Mouse (Mus musculus) hindbrain, embryonic 12.5 days (tissue): ENCODE data around the gene Sowaha. TPM values are rescaled to one million over a fixed set of nuclear protein-coding genes. Genes with fewer than 3 reads are reported as not detected.
A peak's percentile ranks its signal among the peaks of the same experiment; 100 is the strongest.

Experiments used
- ATAC-seq: fragments of 200-750 bp; cut with Nextera tagmentation; 2 replicates; pipeline ENCODE4 v1.8.0; 2017; ENCODE audit warnings: moderate TSS enrichment; ENCODE audit not compliant: low FRiP score
- H3K27ac ChIP-seq: fragments of 300-500 bp; sonication (generic); 2 replicates; pipeline ENCODE4 v1.5.1; 2016; ENCODE audit warnings: mild to moderate bottlenecking
- H3K27me3 ChIP-seq: fragments of 300-500 bp; sonication (generic); 2 replicates; pipeline ENCODE4 v1.6.1; 2016; ENCODE audit warnings: mild to moderate bottlenecking
- H3K36me3 ChIP-seq: fragments of 300-500 bp; sonication (generic); 2 replicates; pipeline ENCODE4 v1.6.1; 2016; ENCODE audit warnings: mild to moderate bottlenecking
- H3K4me1 ChIP-seq: fragments of 300-500 bp; sonication (generic); 2 replicates; pipeline ENCODE4 v1.6.1; 2016
- H3K4me2 ChIP-seq: fragments of 300-500 bp; sonication (generic); replicated peaks from 2 replicates; pipeline ENCODE4 v1.6.1; 2016; ENCODE audit warnings: mild to moderate bottlenecking
- H3K4me3 ChIP-seq: fragments of 300-500 bp; sonication (generic); 2 replicates; pipeline ENCODE4 v1.5.1; 2016; ENCODE audit warnings: mild to moderate bottlenecking
- H3K9ac ChIP-seq: fragments of 300-500 bp; sonication (generic); 2 replicates; pipeline ENCODE4 v1.6.1; 2016; ENCODE audit warnings: mild to moderate bottlenecking, moderate library complexity
- H3K9me3 ChIP-seq: fragments of 300-500 bp; sonication (generic); replicated peaks from 2 replicates; pipeline ENCODE4 v1.6.1; 2016; ENCODE audit warnings: mild to moderate bottlenecking
- WGBS: fragments of 180-500 bp; shearing (Covaris S2); methylation state at CpG from one replicate; pipeline ENCODE4 v1.1.7; 2016; 5-methylcytosine and 5-hydroxymethylcytosine counted together
- polyA plus RNA-seq: library from polyadenylated mRNA; unstranded; fragments of >200 nt; fragmentation: Nextera tagmentation; extraction: Ambion mirVana; gene quantifications from 2 replicates; pipeline ENCODE4 v1.2.1, GENCODE M21; 2016

Sowaha gene
- polyA plus RNA-seq, 1 experiment from 2014 or later = 0.84 TPM

DNA sequence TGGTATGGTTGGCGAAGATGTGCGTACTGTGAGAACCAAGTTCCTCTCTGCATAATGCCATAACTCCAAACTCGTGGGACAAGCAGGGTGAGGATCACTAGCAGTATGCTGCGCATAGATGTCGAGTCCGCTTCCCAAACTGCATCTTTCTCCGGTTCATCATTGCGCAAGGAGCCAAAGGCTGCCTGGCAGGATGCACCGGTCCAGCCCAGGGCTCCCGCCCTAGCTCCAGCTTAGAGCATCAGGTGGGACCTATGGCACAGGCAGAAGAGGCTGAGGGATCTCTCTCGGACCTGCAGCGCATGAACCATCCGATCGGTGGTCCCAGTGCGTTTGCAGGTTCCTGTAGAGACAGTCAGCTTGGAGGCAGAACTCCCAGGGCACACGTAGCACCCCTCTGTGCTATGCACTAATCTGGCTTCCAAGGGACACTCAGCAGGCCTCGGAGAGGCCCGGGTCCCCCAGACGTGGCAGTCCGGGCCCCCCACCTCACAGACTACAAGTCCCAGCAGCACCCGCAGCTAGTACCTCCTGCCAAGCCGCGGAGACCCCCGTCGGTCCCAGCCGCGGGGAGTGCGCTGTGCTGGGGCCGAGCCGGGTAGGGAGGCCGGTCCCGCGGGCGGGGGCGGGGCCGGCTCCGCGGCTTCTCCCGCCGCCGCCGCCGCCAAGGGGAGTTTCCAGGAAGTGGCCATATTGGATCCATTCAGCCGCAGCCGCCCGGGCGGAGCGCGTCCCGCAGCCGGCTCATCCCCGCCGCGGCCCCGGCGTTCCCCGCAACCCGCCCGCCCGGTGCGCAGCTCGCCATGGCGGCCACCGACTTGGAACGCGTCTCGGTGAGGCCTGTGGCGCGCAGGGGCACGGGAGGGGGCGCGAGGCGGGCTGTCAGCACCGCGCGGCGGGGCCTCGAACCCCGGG is 39.4 kb upstream of the Sowaha start, which contains the start of gene Sept8:
Gene Sept8, plus strand, starts transcription at position 51 of the 915 bp plus-strand sequence.
- H3K4me2 ChIP-seq = peak within 1 kb of the TSS; percentile 84
- peak; percentile 85 for ATAC-seq
- no peaks in the 10 kb centered on the region for H3K36me3 ChIP-seq
- H3K27me3 ChIP-seq = peaks cover 28% of the 10 kb centered on the region
- no peaks in the 10 kb centered on the region for H3K9me3 ChIP-seq
- peaks cover 39% of the 10 kb centered on the region for H3K4me1 ChIP-seq
- 5% methylated on average over 59 of the region's 79 CpGs for WGBS
- peak within 1 kb of the TSS; percentile 88 for H3K9ac ChIP-seq
- peak within 1 kb of the TSS; percentile 88 for H3K4me3 ChIP-seq
- peak within 1 kb of the TSS; percentile 55 for H3K27ac ChIP-seq

DNA sequence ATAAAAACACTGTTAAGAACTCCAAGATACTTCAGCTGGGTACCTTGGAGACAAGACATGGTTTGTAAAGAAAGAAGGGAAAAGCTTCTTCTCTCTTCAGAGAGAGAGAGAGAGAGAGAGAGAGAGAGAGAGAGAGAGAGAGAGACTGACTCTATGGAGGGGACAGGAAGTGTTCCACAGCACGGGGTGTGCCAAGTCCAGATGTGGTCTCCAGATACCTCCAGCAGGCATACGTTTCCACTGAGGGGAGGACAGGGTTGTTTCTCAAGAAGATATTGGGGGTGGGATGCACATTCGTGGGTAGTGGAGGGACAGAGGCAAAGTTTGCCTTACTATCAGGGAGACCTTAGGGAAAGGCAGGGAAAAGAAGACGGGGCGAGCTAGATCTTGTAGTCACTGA is 38.7 kb upstream of the Sowaha start:
- peak overlapping the region; percentile 84; the same call in 1 of the 2 replicates for H3K4me2 ChIP-seq
- no peak overlapping the region for H3K9ac ChIP-seq
- peaks cover 28% of the 10 kb centered on the region for H3K27me3 ChIP-seq
- H3K27ac ChIP-seq = no peak overlapping the region
- ATAC-seq = no peak
- H3K36me3 ChIP-seq = no peaks in the 10 kb centered on the region
- H3K4me1 ChIP-seq = peaks cover 36% of the 10 kb centered on the region
- H3K9me3 ChIP-seq = no peaks in the 10 kb centered on the region
- 50% methylated on average over 5 of the region's 5 CpGs for WGBS
- H3K4me3 ChIP-seq = no peak overlapping the region

DNA sequence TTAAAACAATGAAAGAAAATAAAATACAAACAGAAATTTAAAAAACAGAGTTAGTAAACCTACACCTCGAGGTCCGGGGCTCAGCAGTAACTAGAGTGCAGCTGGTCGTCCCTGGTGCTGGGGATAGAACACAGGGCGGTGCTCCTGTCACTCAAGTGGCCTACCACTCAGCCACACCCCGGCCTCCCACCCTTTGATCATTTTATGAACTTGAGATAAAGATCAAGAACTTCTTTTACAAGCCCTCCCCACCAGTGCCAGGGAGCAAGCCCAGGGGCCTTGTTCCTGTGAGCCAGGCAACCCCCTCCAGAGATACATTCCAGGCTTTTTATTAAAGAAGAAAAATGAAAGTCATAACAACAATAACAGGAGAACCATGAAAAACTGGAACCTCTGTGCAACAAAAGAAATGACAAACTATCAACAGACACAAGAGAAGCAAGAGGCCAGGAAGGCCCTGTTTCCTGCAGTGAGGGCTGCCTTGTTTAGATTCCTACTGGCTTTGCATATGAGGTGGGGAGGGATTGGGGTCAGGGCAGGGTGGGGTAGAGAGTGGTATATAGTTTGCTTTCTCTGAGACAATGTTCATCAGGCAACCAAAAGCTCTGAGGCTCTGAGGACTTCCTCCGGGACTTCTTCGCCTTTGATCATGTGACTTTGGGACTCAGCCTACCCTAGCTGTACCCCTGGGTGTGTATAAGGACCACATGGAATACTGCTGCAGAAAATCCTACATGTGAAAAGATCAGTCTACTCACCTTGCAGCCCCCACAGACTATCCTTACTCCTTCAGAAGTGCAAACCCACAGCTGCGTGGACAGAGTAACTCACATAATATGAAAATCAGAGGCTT is 36.9 kb upstream of the Sowaha start:
- no peaks in the 10 kb centered on the region for H3K36me3 ChIP-seq
- no peak overlapping the region for H3K27ac ChIP-seq
- H3K9ac ChIP-seq = no peak overlapping the region
- H3K4me1 ChIP-seq = peaks cover 28% of the 10 kb centered on the region
- no peaks in the 10 kb centered on the region for H3K9me3 ChIP-seq
- H3K4me3 ChIP-seq = no peak overlapping the region
- 39% methylated on average over 8 of the region's 8 CpGs for WGBS
- ATAC-seq = no peak
- H3K27me3 ChIP-seq = peaks cover 35% of the 10 kb centered on the region
- no peak overlapping the region for H3K4me2 ChIP-seq

DNA sequence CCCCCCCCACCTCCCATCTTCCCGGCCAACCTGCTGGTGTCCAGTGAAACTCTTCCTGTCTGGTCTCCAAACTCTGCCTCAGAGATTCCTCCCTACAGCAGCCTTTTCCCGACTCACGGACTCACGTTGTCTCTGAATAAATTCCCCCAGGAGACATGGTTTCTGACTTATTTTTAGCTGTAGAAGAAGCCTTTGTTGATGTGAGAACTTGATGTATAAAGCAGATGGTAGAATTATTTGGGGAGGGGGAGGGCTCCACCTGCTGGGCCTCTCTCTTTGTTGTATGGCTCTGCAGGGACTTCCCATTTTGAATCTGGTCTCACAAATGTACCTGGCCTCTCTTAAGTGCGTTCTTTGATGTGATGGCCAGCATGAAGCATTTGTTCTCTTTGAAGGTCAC is 30.3 kb upstream of the Sowaha start:
- no peak for ATAC-seq
- Histone ChIP-seq H3K9ac (no peak overlapping the region), H3K27ac (no peak overlapping the region), H3K4me3 (no peak overlapping the region), H3K27me3 (peaks cover 34% of the 10 kb centered on the region), H3K36me3 (no peaks in the 10 kb centered on the region), H3K4me1 (0 out of 2 replicates have a peak, but pooled peaks cover 4% of the 10 kb centered on the region), H3K9me3 (no peaks in the 10 kb centered on the region), H3K4me2 (no peak overlapping the region)
- WGBS = 51% methylated on average over 5 of the region's 5 CpGs

DNA sequence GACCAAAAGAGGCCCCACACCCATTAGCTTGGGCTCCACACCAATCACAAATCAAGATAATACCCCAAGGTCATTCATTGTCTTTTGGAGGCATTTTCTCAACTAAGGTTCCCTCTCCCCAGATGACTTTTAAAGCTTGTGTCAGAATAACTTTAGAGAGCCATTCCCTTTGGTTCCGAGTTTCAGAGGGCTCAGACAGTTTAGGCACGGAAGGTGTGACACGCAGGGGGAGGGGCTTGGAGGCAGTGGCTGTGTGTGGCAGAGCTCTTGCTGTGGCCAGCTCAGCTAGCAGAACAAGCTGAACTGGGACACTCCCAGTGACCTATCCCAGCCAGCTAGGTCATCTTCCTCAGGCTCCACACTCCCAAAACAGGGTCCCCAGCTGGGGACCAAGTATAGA is 28.5 kb upstream of the Sowaha start:
- no peak overlapping the region for H3K4me3 ChIP-seq
- no peaks in the 10 kb centered on the region for H3K9me3 ChIP-seq
- no peak overlapping the region for H3K9ac ChIP-seq
- no peak for ATAC-seq
- no peak overlapping the region for H3K4me2 ChIP-seq
- H3K4me1 ChIP-seq = 0 out of 2 replicates have a peak, but pooled peaks cover 9% of the 10 kb centered on the region
- WGBS = 58% methylated on average over 3 of the region's 3 CpGs
- H3K36me3 ChIP-seq = no peaks in the 10 kb centered on the region
- no peak overlapping the region for H3K27ac ChIP-seq
- H3K27me3 ChIP-seq = peaks cover 39% of the 10 kb centered on the region

DNA sequence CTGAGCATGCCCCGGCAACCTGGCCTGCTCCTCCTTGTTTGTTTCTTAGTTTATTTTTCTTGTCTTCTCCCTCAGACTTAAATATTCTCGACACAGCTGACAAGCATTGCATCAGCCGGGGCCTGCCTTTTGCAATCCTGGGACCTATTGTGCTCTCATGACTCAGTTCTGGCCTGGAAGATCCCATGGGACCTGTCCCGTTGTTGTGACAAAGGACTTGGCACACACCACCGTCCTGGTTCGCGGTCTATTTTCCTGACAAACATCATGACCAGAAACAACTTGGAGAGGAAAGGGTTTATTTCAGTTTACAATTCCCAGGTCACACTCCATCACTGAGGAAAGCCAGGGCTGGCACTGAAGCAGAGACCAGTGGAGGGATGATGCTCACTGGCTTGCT is 28.1 kb upstream of the Sowaha start:
- Histone ChIP-seq H3K27me3 (peaks cover 36% of the 10 kb centered on the region), H3K4me3 (no peak overlapping the region), H3K9me3 (no peaks in the 10 kb centered on the region), H3K36me3 (no peaks in the 10 kb centered on the region), H3K27ac (no peak overlapping the region), H3K9ac (no peak overlapping the region), H3K4me2 (no peak overlapping the region), H3K4me1 (0 out of 2 replicates have a peak, but pooled peaks cover 9% of the 10 kb centered on the region)
- WGBS = 63% methylated on average over 7 of the region's 7 CpGs
- ATAC-seq = no peak

DNA sequence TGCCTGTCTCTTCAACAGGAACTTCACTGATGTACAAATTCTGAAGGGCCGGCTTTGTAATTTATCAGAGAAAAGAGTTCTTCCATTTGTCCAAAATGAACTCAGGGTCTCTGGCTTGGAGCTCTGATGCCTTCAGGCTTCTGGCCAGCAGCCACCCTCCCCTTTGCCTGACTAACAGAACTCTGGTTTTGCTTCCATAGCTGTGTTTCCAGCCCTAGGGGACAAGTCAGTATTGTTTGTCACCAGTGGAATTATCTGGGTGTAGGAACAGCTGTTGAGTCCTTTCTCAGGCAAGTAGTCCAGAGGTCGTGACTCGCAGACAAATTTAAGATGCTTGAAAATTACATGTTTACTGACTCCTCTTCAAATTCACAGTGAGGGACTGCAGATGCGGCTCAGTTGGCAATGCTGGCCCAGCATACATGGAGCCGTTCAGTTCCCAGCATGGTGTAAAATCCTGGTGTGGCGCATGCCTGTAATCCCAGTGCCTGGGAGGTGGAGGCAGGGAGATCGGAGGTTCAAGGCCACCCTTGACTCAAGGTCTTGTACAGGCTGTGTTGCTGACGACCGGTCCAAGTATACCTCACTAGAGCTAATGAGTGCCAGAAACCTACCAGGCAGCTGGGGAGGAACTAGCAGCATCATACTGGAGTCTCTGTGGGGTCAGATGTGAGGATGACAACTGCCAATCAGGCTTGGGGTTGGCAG is 27.2 kb upstream of the Sowaha start:
- Histone ChIP-seq H3K4me3 (no peak overlapping the region), H3K27ac (no peak overlapping the region), H3K4me2 (no peak overlapping the region), H3K36me3 (no peaks in the 10 kb centered on the region), H3K4me1 (0 out of 2 replicates have a peak, but pooled peaks cover 9% of the 10 kb centered on the region), H3K27me3 (peaks cover 40% of the 10 kb centered on the region), H3K9me3 (no peaks in the 10 kb centered on the region), H3K9ac (no peak overlapping the region)
- WGBS = 90% methylated on average over 9 of the region's 9 CpGs
- ATAC-seq = no peak

DNA sequence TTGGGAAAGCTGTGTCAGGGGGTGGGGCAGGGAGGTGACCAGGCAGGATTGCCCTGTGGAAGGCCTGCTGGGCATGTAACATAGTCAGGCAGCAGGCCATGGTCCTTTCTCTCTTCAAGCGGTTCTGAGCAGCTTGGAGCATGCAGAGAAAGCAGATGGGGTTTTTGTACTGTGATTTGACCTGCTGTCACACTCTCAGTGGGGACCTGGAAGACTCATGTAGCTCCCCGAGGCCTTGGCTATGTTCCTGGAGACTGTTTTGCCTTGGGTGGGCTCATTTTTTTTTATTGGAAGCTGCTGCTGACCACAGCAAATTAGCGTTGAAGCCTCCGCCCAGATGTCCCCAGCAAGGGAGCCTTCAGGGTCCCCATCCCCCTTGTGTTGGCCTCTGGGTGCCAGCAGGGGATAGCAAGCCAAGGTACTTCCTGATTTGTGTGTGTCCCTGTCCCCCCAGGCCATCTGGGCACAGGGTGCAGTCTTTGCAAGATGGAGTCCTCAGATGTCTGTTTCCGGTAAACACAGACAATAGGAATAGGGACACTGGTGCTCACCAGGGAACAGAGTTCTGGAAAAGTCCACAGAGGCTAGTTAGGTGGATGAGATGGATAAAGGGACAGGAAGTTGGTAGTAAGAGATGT is 25.1 kb upstream of the Sowaha start:
- ATAC-seq = no peak
- Histone ChIP-seq H3K9ac (no peak overlapping the region), H3K4me3 (no peak overlapping the region), H3K27ac (no peak overlapping the region), H3K27me3 (peaks cover 50% of the 10 kb centered on the region), H3K4me1 (peaks cover 12% of the 10 kb centered on the region; the same call in 1 of the 2 replicates), H3K9me3 (no peaks in the 10 kb centered on the region), H3K4me2 (no peak overlapping the region), H3K36me3 (no peaks in the 10 kb centered on the region)
- 44% methylated on average over 5 of the region's 5 CpGs for WGBS

DNA sequence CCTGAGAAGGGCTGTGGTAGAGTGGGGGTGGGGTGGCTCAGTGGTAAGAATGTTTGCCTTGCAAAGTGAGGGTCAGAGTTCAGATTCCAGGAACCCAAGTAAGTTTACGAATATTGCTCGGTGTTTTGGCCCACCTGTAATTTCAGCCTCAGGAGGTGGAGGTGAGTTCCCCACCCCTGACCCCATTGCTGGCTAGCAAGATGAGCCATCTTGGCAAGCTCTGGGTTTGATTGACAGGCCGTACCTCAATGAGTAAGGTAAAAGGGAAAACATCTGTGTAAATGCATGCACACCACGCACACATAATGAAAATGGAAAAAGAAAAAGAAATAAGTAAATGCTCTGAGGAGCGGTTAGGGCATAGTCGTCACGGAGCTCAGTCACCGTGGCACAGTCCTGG is 24.3 kb upstream of the Sowaha start:
- no peaks in the 10 kb centered on the region for H3K9me3 ChIP-seq
- H3K27ac ChIP-seq = no peak overlapping the region
- H3K4me1 ChIP-seq = peaks cover 12% of the 10 kb centered on the region; the same call in 1 of the 2 replicates
- H3K4me3 ChIP-seq = no peak overlapping the region
- H3K36me3 ChIP-seq = no peaks in the 10 kb centered on the region
- H3K9ac ChIP-seq = no peak overlapping the region
- no peak overlapping the region for H3K4me2 ChIP-seq
- ATAC-seq = no peak
- WGBS = 88% methylated on average over 8 of the region's 8 CpGs
- peaks cover 54% of the 10 kb centered on the region for H3K27me3 ChIP-seq

DNA sequence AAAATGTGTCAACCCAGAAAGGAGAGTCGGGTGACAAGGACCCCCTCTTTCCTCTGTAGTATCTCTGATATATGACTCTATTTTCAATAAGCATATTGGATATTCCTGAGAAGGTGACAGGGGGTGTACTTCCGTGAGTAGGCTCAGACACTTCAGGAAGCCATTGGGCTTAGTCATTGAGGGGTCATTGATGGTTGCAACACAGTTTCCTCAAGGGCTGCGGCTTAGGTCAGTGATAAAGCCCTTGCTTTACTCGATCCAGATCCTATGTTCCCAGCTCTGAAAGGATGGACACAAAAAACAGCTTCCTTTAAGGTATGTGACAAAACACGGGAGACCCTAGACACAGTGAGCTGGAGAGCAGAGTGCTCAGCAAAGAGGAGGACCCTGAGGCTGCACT is 23.7 kb upstream of the Sowaha start:
- no peak overlapping the region for H3K27ac ChIP-seq
- no peak overlapping the region for H3K4me3 ChIP-seq
- 89% methylated on average over 5 of the region's 5 CpGs for WGBS
- H3K4me2 ChIP-seq = no peak overlapping the region
- H3K27me3 ChIP-seq = peaks cover 56% of the 10 kb centered on the region
- peaks cover 12% of the 10 kb centered on the region; the same call in 1 of the 2 replicates for H3K4me1 ChIP-seq
- H3K9me3 ChIP-seq = no peaks in the 10 kb centered on the region
- no peak overlapping the region for H3K9ac ChIP-seq
- H3K36me3 ChIP-seq = no peaks in the 10 kb centered on the region
- ATAC-seq = no peak

DNA sequence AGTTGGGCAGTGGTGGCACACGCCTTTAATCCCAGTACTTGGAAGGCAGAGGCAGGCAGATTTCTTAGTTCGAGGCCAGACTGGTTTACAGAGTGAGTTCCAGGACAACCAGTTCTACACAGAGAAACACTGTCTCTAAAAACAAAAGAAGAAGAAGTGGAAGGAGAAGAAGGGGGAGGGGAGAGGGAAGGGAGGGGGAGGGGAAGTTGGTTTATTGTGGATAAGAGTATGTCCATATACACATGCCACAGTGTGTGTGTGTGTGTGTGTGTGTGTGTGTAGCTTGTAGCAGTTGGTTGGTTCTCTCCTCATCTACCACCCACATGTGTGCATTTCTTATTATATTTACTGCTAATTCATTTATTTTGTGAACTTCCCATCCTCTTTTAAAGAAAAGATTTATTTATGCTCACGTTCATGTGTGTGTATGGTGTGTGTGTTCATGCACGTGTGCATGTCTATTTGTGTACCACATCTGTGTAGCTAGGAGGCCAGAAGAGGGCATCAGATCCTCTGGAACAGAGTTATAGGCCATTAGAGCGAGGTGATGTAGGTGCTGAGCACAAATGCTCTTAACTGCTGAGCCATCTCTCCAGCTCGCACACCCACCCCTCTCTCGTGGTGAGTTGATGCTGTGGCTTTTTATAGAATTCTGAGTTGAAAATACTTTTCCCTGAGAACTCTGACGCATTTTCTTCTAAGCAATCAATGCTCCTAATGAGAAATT is 22.1 kb upstream of the Sowaha start:
- H3K4me1 ChIP-seq = peaks cover 8% of the 10 kb centered on the region; the same call in 1 of the 2 replicates
- peaks cover 60% of the 10 kb centered on the region for H3K27me3 ChIP-seq
- no peak overlapping the region for H3K9ac ChIP-seq
- no peak overlapping the region for H3K4me2 ChIP-seq
- no peak overlapping the region for H3K27ac ChIP-seq
- H3K4me3 ChIP-seq = no peak overlapping the region
- no peaks in the 10 kb centered on the region for H3K36me3 ChIP-seq
- no peak for ATAC-seq
- WGBS = 82% methylated on average over 8 of the region's 8 CpGs
- no peaks in the 10 kb centered on the region for H3K9me3 ChIP-seq
